In the genomic region with DNA sequence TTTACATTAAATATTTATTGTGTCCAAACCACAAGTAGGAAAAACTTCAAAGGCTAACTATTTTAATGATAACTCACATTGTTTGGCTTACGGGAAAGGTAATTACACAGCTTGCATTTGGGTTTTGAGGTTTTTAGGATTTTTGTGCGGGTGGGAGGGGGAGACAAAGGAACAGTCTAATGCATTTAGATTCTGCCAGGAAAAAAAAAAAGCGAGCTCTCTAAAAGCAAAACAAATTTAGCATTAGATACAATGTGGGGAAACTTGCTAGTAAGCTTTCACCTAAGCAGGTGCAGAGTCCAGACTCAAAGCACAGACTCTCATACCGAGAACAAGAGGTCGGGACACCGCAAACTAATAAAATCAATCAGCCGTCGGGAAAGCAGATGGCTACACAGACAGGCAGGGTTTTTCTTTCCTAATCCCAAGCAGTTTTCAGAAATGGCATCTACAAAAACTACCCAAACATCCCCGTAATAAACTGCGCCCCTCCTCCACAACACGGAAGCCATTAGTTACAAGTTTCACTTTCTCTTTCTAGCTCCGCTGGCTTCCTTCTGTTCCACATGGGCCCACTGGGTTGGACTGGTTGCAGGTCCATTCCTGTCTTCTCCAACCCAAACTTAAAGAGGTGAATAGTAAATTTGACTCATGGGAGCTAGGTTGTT, we compare ENCODE assay signal across 8 mouse cellular contexts. TPM values are rescaled to one million over a fixed set of nuclear protein-coding genes. Genes with fewer than 3 reads are reported as not detected.
A peak's percentile ranks its signal among the peaks of the same experiment; 100 is the strongest.
DNase-seq lines count a peak whose midpoint lies in the region; ATAC-seq lines count a peak whose summit lies in the region.

No protein-coding gene starts in this region.

- H3K36me3 ChIP-seq in embryonic facial prominence, embryonic 13.5 days, result 0 out of 2 replicates have a peak, but pooled peaks cover 5% of the 10 kb centered on the region
- no peaks in the 10 kb centered on the region for H3K36me3 ChIP-seq in embryonic facial prominence, embryonic 10.5 days (replicated peaks)
- H3K36me3 ChIP-seq in midbrain, embryonic 14.5 days (ENCODE audit: control insufficient read depth, insufficient read depth, low read length), result no peaks in the 10 kb centered on the region

- no peak overlapping the region for H3K27ac ChIP-seq in embryonic facial prominence, embryonic 13.5 days
- no peak overlapping the region for H3K27ac ChIP-seq in embryonic facial prominence, embryonic 10.5 days (replicated peaks)
- no peak overlapping the region for H3K27ac ChIP-seq in midbrain, embryonic 14.5 days (replicated peaks; ENCODE audit: low read depth, low read length)

- no peak for DNase-seq in embryonic facial prominence, embryonic 10.5 days (ENCODE audit: low spot score)
- peak; percentile 45 to 69 for DNase-seq in CD8-positive naive resting alpha-beta T cell, adult 2 months (ENCODE audit: low read depth in 2 of 2, low spot score in 2 of 2)
- DNase-seq in heart, adult 8-10 months (ENCODE audit: low spot score), result peak; percentile 76
- peak; percentile 66 to 72 for DNase-seq in kidney, postnatal 36 days
- DNase-seq in naive thymus-derived CD4-positive, alpha-beta T cell, adult 2 months (ENCODE audit: low read depth), result peak; percentile 87
- DNase-seq in midbrain, embryonic 14.5 days, result no peak
- DNase-seq in gastrocnemius, postnatal 14 days, result no peak

- peak overlapping the region; percentile 17 for H3K4me2 ChIP-seq in embryonic facial prominence, embryonic 13.5 days
- H3K4me2 ChIP-seq in midbrain, embryonic 14.5 days (ENCODE audit: low read length), result no peak overlapping the region

- H3K4me1 ChIP-seq in embryonic facial prominence, embryonic 13.5 days, result peaks cover 15% of the 10 kb centered on the region
- H3K4me1 ChIP-seq in embryonic facial prominence, embryonic 10.5 days, result 0 out of 2 replicates have a peak, but pooled peaks cover under 1% of the 10 kb centered on the region
- H3K4me1 ChIP-seq in midbrain, embryonic 14.5 days (ENCODE audit: control insufficient read depth, insufficient read depth, low read length), result no peaks in the 10 kb centered on the region

- H3K9ac ChIP-seq in embryonic facial prominence, embryonic 13.5 days, result peak overlapping the region; percentile 33; the same call in 1 of the 2 replicates
- H3K9ac ChIP-seq in midbrain, embryonic 14.5 days (replicated peaks; ENCODE audit: low read length), result no peak overlapping the region

- intact Hi-C loops in gastrocnemius, postnatal 14 days (cut with DNase I; ENCODE audit: low total_unique reads), result no loop called here

- ATAC-seq in embryonic facial prominence, embryonic 13.5 days (ENCODE audit: insufficient number of reproducible peaks, insufficient read depth, low FRiP score, low TSS enrichment, low read depth), result no peak
- no peak for ATAC-seq in midbrain, embryonic 14.5 days (ENCODE audit: low FRiP score, low TSS enrichment)

- no peaks in the 10 kb centered on the region for H3K27me3 ChIP-seq in embryonic facial prominence, embryonic 13.5 days
- H3K27me3 ChIP-seq in embryonic facial prominence, embryonic 10.5 days (replicated peaks; ENCODE audit: low read depth, poor library complexity, severe bottlenecking), result no peaks in the 10 kb centered on the region
- no peaks in the 10 kb centered on the region for H3K27me3 ChIP-seq in midbrain, embryonic 14.5 days (ENCODE audit: control insufficient read depth, insufficient read depth, low read length)

- WGBS in embryonic facial prominence, embryonic 13.5 days, result 63% methylated on average over 12 of the region's 12 CpGs
- 77% methylated on average over 12 of the region's 12 CpGs for WGBS in embryonic facial prominence, embryonic 10.5 days
- WGBS in midbrain, embryonic 14.5 days, result 72% methylated on average over 12 of the region's 12 CpGs

- H3K4me3 ChIP-seq in embryonic facial prominence, embryonic 13.5 days, result peak overlapping the region; percentile 12
- H3K4me3 ChIP-seq in embryonic facial prominence, embryonic 10.5 days, result no peak overlapping the region
- H3K4me3 ChIP-seq in midbrain, embryonic 14.5 days (replicated peaks; ENCODE audit: low read depth, low read length), result no peak overlapping the region

- H3K9me3 ChIP-seq in embryonic facial prominence, embryonic 13.5 days, result no peaks in the 10 kb centered on the region
- H3K9me3 ChIP-seq in embryonic facial prominence, embryonic 10.5 days, result no peaks in the 10 kb centered on the region
- H3K9me3 ChIP-seq in midbrain, embryonic 14.5 days (ENCODE audit: control insufficient read depth, low read length), result no peaks in the 10 kb centered on the region

RNA-seq across cellular contexts. Expression of a gene that starts 8.0 kb away (rescaled TPM):
- polyA plus RNA-seq in embryonic facial prominence, embryonic 13.5 days (2015; fragmentation: Nextera tagmentation; extraction: Ambion mirVana), result 40.7 and 48.3 TPM in 2 replicates
- polyA plus RNA-seq in embryonic facial prominence, embryonic 10.5 days (2016; fragmentation: Nextera tagmentation; extraction: Ambion mirVana), result 22.5 and 22.8 TPM in 2 replicates
- total RNA-seq in heart, adult 8-10 months (2022), result 100 to 1,000 TPM in 1 of 4 experiments, 10 to 100 TPM in 3; 76.6 to 108 (median 91.0) TPM
- polyA plus RNA-seq in midbrain, embryonic 14.5 days (2014; fragmentation: Nextera tagmentation; extraction: Ambion mirVana), result 29.6 and 30.6 TPM in 2 replicates
- 10 to 100 TPM; 41.7 to 43.6 TPM for total RNA-seq in gastrocnemius, postnatal 14 days (2021)

RNA-seq across cellular contexts. Expression of a gene that starts 39.3 kb away (rescaled TPM):
- polyA plus RNA-seq in embryonic facial prominence, embryonic 13.5 days (2015; fragmentation: Nextera tagmentation; extraction: Ambion mirVana), result 152 and 169 TPM in 2 replicates
- polyA plus RNA-seq in embryonic facial prominence, embryonic 10.5 days (2016; fragmentation: Nextera tagmentation; extraction: Ambion mirVana), result 20.6 and 23.5 TPM in 2 replicates
- 100 to 1,000 TPM; 190 to 247 (median 212) TPM for total RNA-seq in heart, adult 8-10 months (2022)
- polyA plus RNA-seq in midbrain, embryonic 14.5 days (2014; fragmentation: Nextera tagmentation; extraction: Ambion mirVana), result 8.0 and 16.3 TPM in 2 replicates
- 100 to 1,000 TPM; 226 to 256 TPM for total RNA-seq in gastrocnemius, postnatal 14 days (2021)

Comparison
In these comparisons a context has a peak if more than half of its experiments do, and no peak if none do; other contexts are left out.
1. DNase-seq: peak in CD8-positive naive resting alpha-beta T cell, adult 2 months (2 of 2), heart, adult 8-10 months (single experiment), kidney, postnatal 36 days (2 of 2) and naive thymus-derived CD4-positive, alpha-beta T cell, adult 2 months (single experiment); none in embryonic facial prominence, embryonic 10.5 days (single experiment), midbrain, embryonic 14.5 days (single experiment) and gastrocnemius, postnatal 14 days (single experiment).